Mouse (Mus musculus): ENCODE measurements around the gene Appl2. TPM values are rescaled to one million over a fixed set of nuclear protein-coding genes. Genes with fewer than 3 reads are reported as not detected.

Appl2 gene
- polyA plus RNA-seq (2015; fragmentation: Nextera tagmentation; extraction: Ambion mirVana) = 43.4 and 107 TPM in 2 replicates

DNA sequence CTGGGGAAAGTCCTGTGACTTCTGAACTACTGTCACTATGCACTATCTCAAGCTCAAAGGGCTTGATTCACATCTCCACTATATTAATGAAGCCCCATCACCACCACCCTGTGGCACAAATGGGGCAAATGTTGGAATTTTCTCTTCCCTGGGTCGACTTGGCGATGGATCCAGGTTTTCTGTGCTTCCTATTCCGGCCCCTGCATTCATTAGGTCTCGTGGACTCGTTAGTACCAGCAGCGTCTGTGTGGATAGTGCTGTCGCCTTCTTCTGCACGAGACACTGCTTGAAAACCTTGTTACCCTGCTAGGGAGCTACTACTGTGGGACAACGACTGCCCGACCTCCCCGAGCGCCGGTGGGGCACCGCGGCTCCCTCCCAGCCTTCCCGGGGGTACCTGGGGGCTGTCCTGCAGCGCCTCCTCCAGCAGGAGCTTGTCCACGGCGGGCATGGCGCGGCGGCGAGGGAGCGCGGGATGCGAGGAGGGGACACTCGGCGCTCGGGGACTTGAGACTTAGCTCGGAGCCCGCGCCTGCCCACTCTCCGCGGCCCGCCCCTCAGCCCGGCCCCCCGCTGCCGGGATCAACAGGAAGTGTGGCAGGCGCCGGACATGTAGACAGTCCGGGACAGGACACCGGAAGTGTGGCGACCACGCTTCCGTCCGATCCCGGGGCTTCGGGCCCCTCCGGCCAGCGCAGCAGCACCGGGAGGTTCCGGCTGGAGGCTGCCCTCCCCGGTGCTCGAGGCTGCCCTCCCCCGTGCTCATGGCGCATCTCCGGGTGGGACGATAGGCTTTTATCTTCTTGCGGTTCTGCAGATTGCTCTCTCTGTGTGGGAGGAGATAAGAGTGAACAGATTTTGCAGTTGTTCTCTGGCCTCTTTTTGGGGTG is at the start of gene Appl2:
TSS of gene Appl2 (minus strand) at position 608 of the 890 bp plus-strand sequence.

Other genes with a start within 250 kb of the Appl2 start
- 0.69 and 1.0 TPM in 2 replicates for gene Aldh1l2, start 114.6 kb downstream of the Appl2 start, polyA plus RNA-seq (2015; fragmentation: Nextera tagmentation; extraction: Ambion mirVana)
- 25.5 and 27.5 TPM in 2 replicates for gene Washc4, start 105.0 kb downstream of the Appl2 start, polyA plus RNA-seq (2015; fragmentation: Nextera tagmentation; extraction: Ambion mirVana)
- 49.5 and 64.0 TPM in 2 replicates for gene 1500009L16Rik, start 74.1 kb upstream of the Appl2 start, polyA plus RNA-seq (2015; fragmentation: Nextera tagmentation; extraction: Ambion mirVana)

Measured in adrenal gland, postnatal 0 days (tissue).